Comparison of ENCODE assay signal across 9 mouse cellular contexts in the genomic region with DNA sequence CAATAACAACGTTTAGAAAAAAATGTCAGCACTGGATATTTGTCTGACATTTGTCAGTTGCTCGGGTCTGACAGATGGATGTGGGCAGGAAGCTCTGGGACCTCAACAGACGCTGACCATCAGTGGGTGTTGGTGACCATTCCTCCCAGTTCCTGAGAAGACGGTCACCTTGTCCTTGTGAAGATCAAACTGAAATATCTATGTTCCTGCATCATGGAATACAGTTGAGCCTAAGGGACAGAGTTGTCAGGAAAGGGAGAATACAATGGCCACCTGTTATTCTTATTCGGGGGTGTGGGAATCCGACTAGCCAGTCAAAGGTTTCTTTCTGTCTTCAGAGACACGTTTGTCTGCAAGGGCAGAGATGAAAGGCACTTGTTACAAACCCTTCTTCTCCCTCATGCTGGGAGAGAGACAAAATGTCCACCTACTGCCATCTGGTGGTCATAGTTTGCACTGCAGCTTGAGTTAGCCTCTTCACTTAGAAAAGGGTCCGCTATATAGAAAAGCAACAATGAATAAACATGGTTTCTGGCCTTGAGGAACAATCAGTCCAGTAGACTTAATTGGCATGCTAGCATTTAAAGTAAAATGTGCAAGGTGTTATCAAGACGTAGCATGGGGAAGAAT. TPM values are rescaled to one million over a fixed set of nuclear protein-coding genes. Genes with fewer than 3 reads are reported as not detected.
DNase-seq lines count a peak whose midpoint lies in the region; ATAC-seq and TF ChIP-seq lines count a peak whose summit lies in the region.
"Had no signal": no experiment of that assay in that cellular context is flagged by ENCODE, and none has a peak within 500 bp of the region (broad histone marks: within the 10 kb centered on the region; RNA-seq: fewer than 3 reads in every experiment).

No protein-coding gene starts in this region.

- no peaks in the 10 kb centered on the region for H3K4me1 ChIP-seq in G1E (ENCODE audit: insufficient read depth, low read depth, low read length)
- peaks cover 3% of the 10 kb centered on the region for H3K4me1 ChIP-seq in forebrain, embryonic 13.5 days
- H3K4me1 ChIP-seq: limb, embryonic 15.5 days had no signal

- 40% methylated on average over 9 of the region's 9 CpGs for WGBS in forebrain, embryonic 13.5 days

- H3K9ac ChIP-seq in forebrain, embryonic 13.5 days = no peak overlapping the region
- H3K9ac ChIP-seq: limb, embryonic 15.5 days had no signal

- peaks cover 27% of the 10 kb centered on the region for H3K9me3 ChIP-seq in G1E (replicated peaks)
- no peaks in the 10 kb centered on the region for H3K9me3 ChIP-seq in forebrain, embryonic 13.5 days (replicated peaks)
- H3K9me3 ChIP-seq: limb, embryonic 15.5 days had no signal

- H3K4me2 ChIP-seq in forebrain, embryonic 13.5 days = no peak overlapping the region
- H3K4me2 ChIP-seq: limb, embryonic 15.5 days had no signal

- intact Hi-C loops in heart, postnatal 36 days (cut with DNase I) = loop anchor here (1.0 to 10.0 kb wide), 6 partner anchors 197 to 1301 kb away; no protein-coding TSS in a partner anchor

- no peak overlapping the region for H3K27ac ChIP-seq in forebrain, embryonic 13.5 days
- H3K27ac ChIP-seq: limb, embryonic 15.5 days had no signal

- no peak for DNase-seq in G1E (ENCODE audit: low spot score)
- peak; percentile 31 for DNase-seq in c-Kit-positive CD71-positive TER-119-negative erythroid progenitor cells, embryonic 14.5 days (ENCODE audit: low read depth)
- DNase-seq in heart, postnatal 36 days = peak; percentile 84 to 91
- DNase-seq in layer of hippocampus, adult 8-10 months (ENCODE audit: low spot score in 2 of 2) = peak; percentile 65 to 89
- DNase-seq in lung, postnatal 36 days = peak; percentile 85
- DNase-seq in retina, postnatal 1 day = peak; percentile 86
- DNase-seq in urinary bladder, adult 2 months (ENCODE audit: low spot score) = peak; percentile 34

- H3K36me3 ChIP-seq in G1E (replicated peaks) = no peaks in the 10 kb centered on the region
- no peaks in the 10 kb centered on the region for H3K36me3 ChIP-seq in forebrain, embryonic 13.5 days (ENCODE audit: poor library complexity, severe bottlenecking)
- H3K36me3 ChIP-seq: limb, embryonic 15.5 days had no signal

- peak; percentile 57 for TF ChIP-seq CTCF in G1E (IDR thresholded peaks at IDR 0.05; ENCODE audit: low read depth, low read length)

- no peak overlapping the region for H3K4me3 ChIP-seq in G1E (ENCODE audit: low read depth, low read length)
- H3K4me3 ChIP-seq in forebrain, embryonic 13.5 days = no peak overlapping the region
- H3K4me3 ChIP-seq: limb, embryonic 15.5 days had no signal

- no peak for ATAC-seq in G1E (ENCODE audit: extremely low read depth, insufficient number of reproducible peaks, low FRiP score, poor library complexity, severe bottlenecking)
- ATAC-seq in forebrain, embryonic 13.5 days = peak; percentile 75

- no peaks in the 10 kb centered on the region for H3K27me3 ChIP-seq in G1E (ENCODE audit: insufficient read depth, low read length)
- H3K27me3 ChIP-seq in forebrain, embryonic 13.5 days = no peaks in the 10 kb centered on the region

RNA-seq across cellular contexts. Expression of a gene that starts 23.0 kb away (rescaled TPM):
- total RNA-seq in G1E (2014; fragmentation: Nextera tagmentation) (not detected in 2 replicates), G1E (2017) (0.22 and 0.23 TPM in 2 replicates)
- polyA plus RNA-seq in G1E (2012) = not detected in 2 replicates
- polyA plus RNA-seq in forebrain, embryonic 13.5 days (2015; fragmentation: Nextera tagmentation; extraction: Ambion mirVana) = not detected in 2 replicates
- total RNA-seq in heart, postnatal 36 days (2021) = not detected
- not detected for total RNA-seq in layer of hippocampus, adult 8-10 months (2022)
- 0.78 and 1.0 TPM in 2 replicates for polyA plus RNA-seq in urinary bladder, adult 2 months (2012; rRNA removed)
